15 mouse cellular contexts compared by ENCODE assay signal in genomic region chr9:116347021-116347420, GRCm38 (mm10).
"Had no signal": no experiment of that assay in that cellular context is flagged by ENCODE, and none has a peak within 500 bp of the region (broad histone marks: within the 10 kb centered on the region; RNA-seq: fewer than 3 reads in every experiment).

No protein-coding gene starts in this region.

- H3K9me3 ChIP-seq: limb, embryonic 12.5 days; liver, embryonic 13.5 days; lung, embryonic 15.5 days; megakaryocyte, embryonic 14.5 days; midbrain, embryonic 12.5 days had no signal

- H3K36me3 ChIP-seq: limb, embryonic 12.5 days; liver, embryonic 13.5 days; lung, embryonic 15.5 days; midbrain, embryonic 12.5 days had no signal

- H3K4me3 ChIP-seq: limb, embryonic 12.5 days; liver, embryonic 13.5 days; lung, embryonic 15.5 days; megakaryocyte, embryonic 14.5 days; midbrain, embryonic 12.5 days had no signal

- H3K4me1 ChIP-seq: megakaryocyte, embryonic 14.5 days; midbrain, embryonic 12.5 days had no signal

- H3K27ac ChIP-seq: limb, embryonic 12.5 days; liver, embryonic 13.5 days; lung, embryonic 15.5 days; macrophage; midbrain, embryonic 12.5 days had no signal

- H3K9ac ChIP-seq: limb, embryonic 12.5 days; liver, embryonic 13.5 days; liver, postnatal 0 days; lung, embryonic 15.5 days; midbrain, embryonic 12.5 days had no signal

- H3K4me2 ChIP-seq: limb, embryonic 12.5 days; liver, embryonic 13.5 days; lung, embryonic 15.5 days; midbrain, embryonic 12.5 days had no signal

- ATAC-seq: liver, postnatal 0 days had no signal

- H3K27me3 ChIP-seq: limb, embryonic 12.5 days; liver, embryonic 13.5 days; lung, embryonic 15.5 days; megakaryocyte, embryonic 14.5 days; midbrain, embryonic 12.5 days had no signal

- DNase-seq: kidney, adult 18-20 months; kidney, postnatal 14 days; layer of hippocampus, adult 9-11 months; layer of hippocampus, postnatal 36 days; liver; liver, embryonic 13.5 days; liver, postnatal 0 days; lung, postnatal 14 days; right cerebral cortex, postnatal 25 days; thymus, postnatal 36 days had no signal
